In genomic region chr7:55759346-55759745, GRCm38 (mm10) we compare ENCODE assay signal across 26 mouse cellular contexts. TPM values are rescaled to one million over a fixed set of nuclear protein-coding genes. Genes with fewer than 3 reads are reported as not detected.
"Had no signal": no experiment of that assay in that cellular context is flagged by ENCODE, and none has a peak within 500 bp of the region (broad histone marks: within the 10 kb centered on the region; RNA-seq: fewer than 3 reads in every experiment).

No protein-coding gene starts in this region.

- H3K4me1 ChIP-seq: heart, embryonic 10.5 days; heart, embryonic 12.5 days; hindbrain, embryonic 10.5 days; hindbrain, embryonic 12.5 days; intestine, embryonic 15.5 days; limb, embryonic 10.5 days; limb, embryonic 12.5 days had no signal

- H3K9ac ChIP-seq: heart, embryonic 12.5 days; hindbrain, embryonic 12.5 days; hindbrain, embryonic 14.5 days; intestine, embryonic 15.5 days; limb, embryonic 12.5 days had no signal

- H3K4me2 ChIP-seq: heart, embryonic 12.5 days; hindbrain, embryonic 12.5 days; hindbrain, embryonic 14.5 days; intestine, embryonic 15.5 days; limb, embryonic 12.5 days; liver, embryonic 11.5 days had no signal

- H3K27me3 ChIP-seq: heart, embryonic 12.5 days; hindbrain, embryonic 12.5 days; intestine, embryonic 15.5 days; limb, embryonic 12.5 days had no signal

- H3K27ac ChIP-seq: gastrocnemius, adult 2 months; heart, embryonic 10.5 days; hindbrain, embryonic 10.5 days; hindbrain, embryonic 12.5 days; hindbrain, embryonic 14.5 days; intestine, embryonic 15.5 days; layer of hippocampus, adult 2 months; left cerebral cortex, adult 2 months; limb, embryonic 10.5 days; limb, embryonic 12.5 days had no signal

- H3K36me3 ChIP-seq: heart, embryonic 10.5 days; heart, embryonic 12.5 days; hindbrain, embryonic 10.5 days; hindbrain, embryonic 12.5 days; intestine, embryonic 15.5 days; limb, embryonic 10.5 days; limb, embryonic 12.5 days had no signal

- ATAC-seq: hindbrain, embryonic 16.5 days; inflammation-experienced regulatory T-cells, adult 6 months; intestine, embryonic 15.5 days; intestine, postnatal 0 days had no signal

- H3K9me3 ChIP-seq: heart, embryonic 10.5 days; heart, embryonic 12.5 days; hindbrain, embryonic 10.5 days; hindbrain, embryonic 12.5 days; intestine, embryonic 15.5 days; limb, embryonic 10.5 days; limb, embryonic 12.5 days had no signal

- H3K4me3 ChIP-seq: gastrocnemius, adult 2 months; heart, embryonic 10.5 days; heart, embryonic 12.5 days; hindbrain, embryonic 10.5 days; hindbrain, embryonic 12.5 days; intestine, embryonic 15.5 days; layer of hippocampus, adult 2 months; left cerebral cortex, adult 2 months; limb, embryonic 10.5 days; limb, embryonic 12.5 days had no signal

- DNase-seq: gastrocnemius, adult 2 months; gastrocnemius, postnatal 10 days; gastrocnemius, postnatal 25 days; heart, adult 18-20 months; heart, postnatal 10 days; heart, postnatal 4 days; kidney, adult 18-20 months; kidney, adult 8-10 months; kidney, postnatal 10 days; kidney, postnatal 25 days; kidney, postnatal 4 days; liver had no signal

RNA-seq across cellular contexts. Expression of gene Siglech, which starts 8.6 kb away (rescaled TPM):
- polyA plus RNA-seq: heart, embryonic 10.5 days had no signal
